Mouse (Mus musculus) B cell, adult 2 months (primary cell): ENCODE results near the gene Col4a2.

Experiments
- DNase-seq, 2 experiments: peaks; one replicate each; pipeline ENCODE4 v3.0.0; 2022

Gene Col4a2

GRCm38 (mm10) chr8:11312349-11313175 lies at the start of gene Col4a2, which contains the start of gene Col4a1:
Col4a2 (plus strand) TSS chr8:11312805.
Col4a1 (minus strand) TSS chr8:11312826.
- no peak for DNase-seq

- no peak for DNase-seq
These were observed 48.8 kb upstream of the Col4a2 start for GRCm38 (mm10) chr8:11263848-11264247.

DNA sequence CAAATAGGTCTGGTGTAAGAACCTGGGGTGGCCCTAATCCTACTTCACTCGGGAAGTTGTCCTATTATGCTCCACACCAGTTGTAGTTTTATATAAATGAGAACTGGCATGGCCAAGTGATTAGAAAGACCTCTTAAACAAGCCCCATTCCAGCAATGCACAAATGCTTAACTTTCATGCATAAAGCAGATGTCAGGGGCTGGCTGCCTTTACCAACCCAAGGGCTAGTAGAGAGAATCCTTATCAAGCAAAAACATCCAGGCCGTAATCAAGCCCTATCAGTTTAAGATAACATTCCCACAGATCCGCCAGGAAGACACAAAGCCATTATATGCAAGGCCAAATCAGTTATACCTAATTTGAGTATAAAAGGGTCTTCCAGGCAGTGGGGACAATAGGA lies 46.6 kb upstream of the Col4a2 start:
- no peak for DNase-seq

DNA sequence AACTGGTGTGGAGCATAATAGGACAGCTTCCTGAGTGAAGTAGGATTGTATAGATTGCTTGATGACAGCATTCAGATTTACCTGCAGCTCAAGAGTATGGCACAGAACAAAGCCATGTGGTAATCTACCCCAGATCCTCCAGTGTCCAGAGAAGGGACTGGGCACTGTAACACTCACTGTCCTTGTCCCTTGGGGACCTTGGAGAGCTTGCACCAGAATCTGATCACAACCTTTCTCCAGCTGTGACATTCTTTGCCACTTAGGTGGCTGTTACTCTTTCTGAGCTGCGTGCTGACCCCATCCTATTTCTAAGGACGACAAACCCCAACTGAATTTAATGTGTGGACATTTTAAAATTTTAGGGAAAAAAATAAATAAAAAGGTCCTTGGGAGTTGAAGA lies 46.1 kb upstream of the Col4a2 start:
- DNase-seq, result no peak

- DNase-seq, result no peak
These were observed 43.9 kb upstream of the Col4a2 start for GRCm38 (mm10) chr8:11268753-11269152.

- no peak for DNase-seq
These were observed 41.8 kb upstream of the Col4a2 start for GRCm38 (mm10) chr8:11270826-11271225.

GRCm38 (mm10) chr8:11272205-11272604 lies 40.4 kb upstream of the Col4a2 start:
- no peak for DNase-seq

- DNase-seq, result no peak
These were observed 39.0 kb upstream of the Col4a2 start for GRCm38 (mm10) chr8:11273506-11274158.

- DNase-seq, result no peak
These were observed 38.2 kb upstream of the Col4a2 start for GRCm38 (mm10) chr8:11274415-11274814.

DNA sequence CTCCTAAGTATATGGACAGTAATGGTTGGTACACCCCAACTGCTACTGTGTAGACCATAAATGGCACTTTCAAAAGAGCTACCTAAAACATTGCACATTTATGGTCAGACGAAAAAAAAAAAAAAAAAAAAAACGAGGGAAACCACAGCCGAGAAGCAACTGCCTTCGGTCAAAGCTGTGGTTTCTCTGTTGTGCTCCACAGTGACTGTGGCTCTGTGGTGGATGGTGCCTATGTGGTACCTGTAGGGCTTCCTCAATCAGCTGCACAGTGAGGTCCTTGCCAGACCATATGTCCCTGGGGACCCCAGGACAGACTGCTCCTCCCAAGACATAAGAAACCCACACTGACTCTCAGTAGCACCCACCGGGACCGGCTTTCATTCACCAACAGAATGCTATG lies 36.3 kb upstream of the Col4a2 start:
- no peak for DNase-seq

GRCm38 (mm10) chr8:11277602-11278051 lies 35.0 kb upstream of the Col4a2 start:
- no peak for DNase-seq

GRCm38 (mm10) chr8:11278101-11278611 lies 34.4 kb upstream of the Col4a2 start:
- no peak for DNase-seq

DNA sequence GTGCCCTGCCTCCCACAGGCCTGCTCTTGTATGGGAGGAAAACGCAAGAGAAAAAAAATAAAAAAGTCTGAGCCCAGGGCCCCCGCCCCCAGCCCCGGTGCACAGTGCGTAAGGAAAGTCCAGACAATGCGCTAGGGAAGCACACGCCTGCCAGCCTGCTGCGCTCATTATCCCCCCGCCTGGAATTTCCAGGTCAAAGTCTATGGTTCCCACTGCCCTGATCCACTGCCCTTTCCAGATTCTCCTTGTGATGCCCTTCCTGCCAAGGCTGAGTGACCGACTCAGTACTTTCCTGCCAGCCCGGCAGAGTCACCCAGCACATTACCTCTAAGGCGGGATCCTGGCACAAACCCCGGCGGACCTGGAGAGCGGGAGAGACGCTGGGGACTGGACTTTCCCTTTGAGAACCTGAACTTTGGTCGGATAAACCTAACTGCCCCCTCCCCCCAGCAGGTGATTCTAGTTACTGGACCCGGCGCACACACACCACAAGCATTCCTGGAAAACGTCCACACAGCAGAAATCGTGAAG lies 33.2 kb upstream of the Col4a2 start:
- DNase-seq, result no peak

DNA sequence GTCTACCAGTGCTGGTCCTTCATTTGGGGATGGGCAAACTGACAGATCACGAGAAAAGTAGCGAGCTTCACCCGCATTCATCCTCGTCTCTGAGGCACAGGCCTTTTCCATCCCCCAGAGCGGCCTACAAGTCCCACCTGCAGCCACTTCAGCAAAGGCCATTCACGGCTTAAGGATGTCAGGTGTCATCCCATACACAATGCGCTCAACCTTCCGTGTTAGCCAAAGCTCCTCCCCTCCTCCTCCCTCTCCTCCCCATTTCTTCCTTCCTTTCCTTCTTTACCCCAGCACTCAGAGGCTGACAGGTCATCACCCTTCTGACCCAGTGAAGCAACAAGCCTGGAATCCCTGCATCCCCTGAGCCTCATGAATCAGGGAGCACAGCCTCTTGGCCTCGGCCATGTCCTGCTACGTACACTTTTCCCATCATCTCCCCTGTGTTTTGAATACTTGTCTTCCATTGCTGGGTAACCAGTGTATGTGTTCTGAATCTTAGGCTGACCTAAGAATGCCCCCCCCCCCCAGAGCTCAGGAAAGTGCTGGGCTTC lies 31.8 kb upstream of the Col4a2 start:
- no peak for DNase-seq

DNA sequence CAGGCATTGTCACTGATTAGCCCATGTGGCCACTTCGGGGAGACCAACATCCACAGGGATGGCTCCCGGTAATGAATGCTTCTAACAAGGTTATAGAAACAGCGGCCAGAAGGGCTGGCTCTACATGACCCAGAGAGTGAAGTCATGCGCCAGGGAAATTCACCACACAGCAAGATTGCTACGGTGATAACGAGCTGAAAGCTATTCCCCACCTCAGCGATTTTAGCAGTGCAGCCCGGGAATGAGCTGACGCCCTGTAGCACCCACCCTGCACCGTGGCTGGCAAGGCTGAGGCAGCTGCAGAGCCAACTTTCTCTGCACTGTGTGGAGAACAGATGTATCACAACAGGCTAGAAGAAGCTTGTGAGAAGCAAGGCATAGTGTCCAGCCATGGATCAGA lies 30.5 kb upstream of the Col4a2 start:
- no peak for DNase-seq

GRCm38 (mm10) chr8:11282696-11283095 lies 29.9 kb upstream of the Col4a2 start:
- DNase-seq, result no peak

- no peak for DNase-seq
These were observed 29.4 kb upstream of the Col4a2 start for GRCm38 (mm10) chr8:11283217-11283616.

DNA sequence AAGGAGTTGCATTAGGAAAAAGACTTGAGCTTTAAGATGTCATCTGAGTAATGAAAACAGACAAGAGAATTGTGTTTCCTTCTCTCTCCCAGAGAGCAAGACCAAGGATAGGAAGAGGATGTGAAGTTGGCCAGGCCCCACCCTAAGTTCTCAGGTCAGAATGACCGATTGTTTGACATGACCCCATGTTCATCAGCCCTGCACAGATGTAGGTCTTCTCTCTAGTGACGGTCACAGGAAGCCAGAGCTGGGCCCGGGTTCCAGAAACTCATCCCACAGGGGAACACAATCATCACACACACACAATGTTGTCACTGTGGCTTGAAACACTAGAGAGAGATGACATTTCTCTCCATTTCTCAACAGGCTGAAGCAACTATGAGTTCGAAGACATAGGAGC lies 27.2 kb upstream of the Col4a2 start:
- no peak for DNase-seq

- no peak for DNase-seq
These were observed 25.5 kb upstream of the Col4a2 start for GRCm38 (mm10) chr8:11287139-11287538.

GRCm38 (mm10) chr8:11288286-11288685 lies 24.3 kb upstream of the Col4a2 start:
- DNase-seq, result no peak

DNA sequence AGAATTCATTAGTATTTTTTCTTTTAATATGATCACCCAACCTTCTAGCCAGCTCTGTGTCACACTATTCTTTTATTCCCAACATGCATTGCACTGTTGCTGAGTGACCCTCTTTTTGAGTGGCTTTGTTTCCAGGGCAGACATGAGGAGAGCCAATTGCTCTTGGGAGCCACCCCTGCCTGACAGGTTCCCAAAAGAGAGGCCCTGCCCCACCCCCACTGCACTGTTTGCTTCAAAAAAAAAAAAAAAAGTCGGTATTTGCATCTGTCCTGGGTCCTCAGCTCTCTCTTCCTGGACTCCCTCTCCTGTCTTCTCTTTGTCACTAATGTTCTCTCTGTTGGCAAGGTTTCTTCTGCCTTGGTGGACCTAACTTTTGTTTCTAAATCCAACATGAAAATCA lies 22.1 kb upstream of the Col4a2 start:
- no peak for DNase-seq

- DNase-seq, result no peak
These were observed 20.0 kb upstream of the Col4a2 start for GRCm38 (mm10) chr8:11292611-11293010.

DNA sequence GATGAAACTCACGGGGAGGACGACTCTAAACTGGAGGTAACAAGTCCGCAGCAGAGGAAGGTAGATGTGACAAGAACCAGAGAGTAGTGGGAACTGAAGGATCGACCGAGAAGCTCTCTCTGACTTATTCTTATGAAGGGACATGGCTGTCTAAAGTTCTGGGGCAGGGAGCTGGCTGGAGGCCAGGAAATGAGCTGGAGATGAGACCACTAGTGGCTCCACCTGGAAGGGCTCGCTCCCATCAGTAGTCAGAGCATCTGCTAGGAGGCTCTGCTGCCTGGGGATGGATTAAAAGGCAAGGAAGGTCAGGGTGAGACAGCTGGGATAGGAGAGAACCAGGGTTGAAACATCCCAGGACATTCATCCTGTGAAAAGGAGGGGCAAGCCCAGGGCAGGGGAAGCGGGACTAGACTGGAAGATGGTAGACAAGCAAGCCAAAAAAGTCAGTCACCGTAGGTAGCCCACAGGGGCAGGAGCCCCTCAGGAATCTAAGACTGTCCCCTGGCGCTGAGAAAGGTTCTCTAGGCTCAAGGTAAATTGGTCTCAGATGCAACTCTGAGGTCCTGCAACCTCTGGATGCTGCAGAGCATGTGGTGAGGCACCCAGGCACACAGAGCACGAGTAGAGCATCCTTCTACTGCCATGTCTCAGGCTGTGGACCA lies 16.2 kb upstream of the Col4a2 start:
- DNase-seq, result no peak
